Mouse (Mus musculus): ENCODE measurements around the gene Pgam1. TPM values are rescaled to one million over a fixed set of nuclear protein-coding genes. Genes with fewer than 3 reads are reported as not detected.
"Not testable (repeated sequence)": the region's sequence is repeated elsewhere in the genome, so short reads cannot be mapped to it uniquely, and the experiment has no call there.

The Pgam1 gene
- polyA plus RNA-seq, 1 experiment from 2014 or later, result 1,003 TPM

DNA sequence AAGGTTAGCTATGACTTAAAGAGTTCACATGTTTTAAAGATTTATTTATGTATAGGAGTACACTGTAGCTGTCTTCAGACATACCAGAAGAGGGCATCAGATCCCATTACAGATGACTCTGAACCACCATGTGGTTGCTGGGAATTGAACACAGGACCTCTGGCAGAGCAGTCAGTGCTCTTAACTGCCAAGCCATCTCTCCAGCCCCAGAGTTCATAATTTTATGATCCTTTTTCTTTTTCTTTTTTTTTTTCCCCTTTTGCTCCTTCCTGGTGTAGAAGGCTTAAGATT lies 2.8 kb downstream of the Pgam1 start:
- not testable (repeated sequence) for DNase-seq (ENCODE audit: low spot score); H3K27ac ChIP-seq (replicated peaks); H3K9me3 ChIP-seq; H3K27me3 ChIP-seq (replicated peaks; ENCODE audit: low read depth, poor library complexity, severe bottlenecking)
- Histone ChIP-seq H3K4me1 (peaks cover 24% of the 10 kb centered on the region), H3K4me3 (peak overlapping the region; percentile 98), H3K36me3 (replicated peaks) (peaks cover 55% of the 10 kb centered on the region)

- Histone ChIP-seq H3K9me3 (no peaks in the 10 kb centered on the region), H3K4me1 (peaks cover 24% of the 10 kb centered on the region), H3K36me3 (replicated peaks) (peaks cover 63% of the 10 kb centered on the region), H3K27me3 (replicated peaks; ENCODE audit: low read depth, poor library complexity, severe bottlenecking) (no peaks in the 10 kb centered on the region), H3K27ac (replicated peaks) (no peak overlapping the region), H3K4me3 (no peak overlapping the region)
- 93% methylated on average over 3 of the region's 3 CpGs for WGBS
- DNase-seq (ENCODE audit: low spot score), result no peak
Measured at GRCm38 (mm10) chr19:41915294-41915693, 3.6 kb downstream of the Pgam1 start.

DNA sequence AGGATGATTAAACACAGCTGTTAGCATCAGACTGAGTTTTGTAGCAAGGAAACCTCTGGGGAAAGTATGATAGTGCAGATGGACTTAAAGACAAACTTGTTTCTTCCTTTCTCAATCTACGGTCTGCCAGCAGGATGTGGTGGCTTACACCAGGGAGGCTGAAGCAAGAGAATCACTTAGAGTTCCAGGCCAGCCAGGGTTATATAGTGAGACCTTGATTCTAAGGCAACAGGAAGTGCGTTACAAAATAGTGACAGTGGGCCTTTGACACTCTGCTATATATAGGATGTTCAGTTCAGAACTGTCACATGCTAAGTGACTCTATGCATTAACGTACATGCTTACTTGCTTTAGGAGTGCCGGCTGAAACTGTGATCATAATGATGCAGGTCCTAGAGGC lies 5.1 kb downstream of the Pgam1 start:
- Histone ChIP-seq H3K4me3 (no peak overlapping the region), H3K36me3 (replicated peaks) (peaks cover 79% of the 10 kb centered on the region), H3K9me3 (no peaks in the 10 kb centered on the region), H3K27me3 (replicated peaks; ENCODE audit: low read depth, poor library complexity, severe bottlenecking) (no peaks in the 10 kb centered on the region), H3K4me1 (peaks cover 24% of the 10 kb centered on the region), H3K27ac (replicated peaks) (no peak overlapping the region)
- WGBS, result 91% methylated on average over 4 of the region's 4 CpGs
- DNase-seq (ENCODE audit: low spot score), result no peak

DNA sequence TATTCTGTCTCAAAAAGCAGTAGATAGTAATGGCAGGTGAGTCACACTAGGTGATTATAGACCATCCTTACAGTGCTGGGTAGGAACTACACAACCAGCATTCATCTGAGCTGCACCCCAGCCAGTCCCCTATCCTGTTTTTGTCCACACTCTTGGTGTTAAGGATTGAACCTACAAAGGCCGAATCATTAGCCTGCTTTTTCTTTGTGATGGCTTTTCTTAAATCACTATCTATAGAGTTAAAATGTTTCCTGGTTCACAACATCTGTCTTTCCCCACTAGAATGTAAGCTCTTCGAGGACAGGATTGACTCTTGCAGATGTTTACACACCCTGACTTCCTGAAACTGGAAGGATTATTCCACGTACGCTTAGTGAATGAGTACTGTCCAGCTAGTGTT lies 7.7 kb downstream of the Pgam1 start:
- no peak for DNase-seq (ENCODE audit: low spot score)
- Histone ChIP-seq H3K4me1 (peaks cover 6% of the 10 kb centered on the region; the same call in 1 of the 2 replicates), H3K36me3 (replicated peaks) (peaks cover 90% of the 10 kb centered on the region), H3K27me3 (replicated peaks; ENCODE audit: low read depth, poor library complexity, severe bottlenecking) (no peaks in the 10 kb centered on the region), H3K27ac (replicated peaks) (no peak overlapping the region), H3K4me3 (no peak overlapping the region), H3K9me3 (no peaks in the 10 kb centered on the region)
- 77% methylated on average over 4 of the region's 4 CpGs for WGBS

- peaks cover 87% of the 10 kb centered on the region for H3K36me3 ChIP-seq (replicated peaks)
- H3K4me3 ChIP-seq, result no peak overlapping the region
- 82% methylated on average over 5 of the region's 5 CpGs for WGBS
- no peak overlapping the region for H3K27ac ChIP-seq (replicated peaks)
- H3K4me1 ChIP-seq, result no peaks in the 10 kb centered on the region
- no peak for DNase-seq (ENCODE audit: low spot score)
- no peaks in the 10 kb centered on the region for H3K9me3 ChIP-seq
- no peaks in the 10 kb centered on the region for H3K27me3 ChIP-seq (replicated peaks; ENCODE audit: low read depth, poor library complexity, severe bottlenecking)
Measured at GRCm38 (mm10) chr19:41920412-41921067, 8.8 kb downstream of the Pgam1 start.

DNA sequence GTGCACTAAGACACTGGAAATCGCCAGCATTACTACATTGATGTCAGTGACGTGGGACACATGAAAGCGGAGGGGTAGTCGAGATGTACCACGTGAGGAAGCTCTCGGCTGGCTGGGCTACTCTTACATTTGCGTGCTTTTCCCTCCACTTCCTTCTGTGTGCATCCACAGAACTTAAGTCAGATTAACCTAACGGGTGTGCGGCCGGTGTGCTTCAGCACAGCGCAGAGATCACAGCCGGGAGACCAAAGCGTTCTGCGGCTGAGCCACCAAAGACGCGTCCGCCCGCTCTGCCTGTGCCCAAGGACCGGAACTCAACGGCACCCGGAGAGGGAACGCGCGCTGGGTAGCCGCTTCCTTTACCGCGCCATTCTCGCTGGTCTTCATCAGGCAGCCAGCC lies 21.0 kb downstream of the Pgam1 start:
- H3K4me3 ChIP-seq, result peak overlapping the region; percentile 88
- H3K9me3 ChIP-seq, result no peaks in the 10 kb centered on the region
- no peak for DNase-seq (ENCODE audit: low spot score)
- peaks cover 22% of the 10 kb centered on the region for H3K4me1 ChIP-seq
- no peaks in the 10 kb centered on the region for H3K27me3 ChIP-seq (replicated peaks; ENCODE audit: low read depth, poor library complexity, severe bottlenecking)
- under 1% methylated on average over 28 of the region's 28 CpGs for WGBS
- peaks cover 56% of the 10 kb centered on the region for H3K36me3 ChIP-seq (replicated peaks)
- H3K27ac ChIP-seq (replicated peaks), result peak overlapping the region; percentile 85

DNA sequence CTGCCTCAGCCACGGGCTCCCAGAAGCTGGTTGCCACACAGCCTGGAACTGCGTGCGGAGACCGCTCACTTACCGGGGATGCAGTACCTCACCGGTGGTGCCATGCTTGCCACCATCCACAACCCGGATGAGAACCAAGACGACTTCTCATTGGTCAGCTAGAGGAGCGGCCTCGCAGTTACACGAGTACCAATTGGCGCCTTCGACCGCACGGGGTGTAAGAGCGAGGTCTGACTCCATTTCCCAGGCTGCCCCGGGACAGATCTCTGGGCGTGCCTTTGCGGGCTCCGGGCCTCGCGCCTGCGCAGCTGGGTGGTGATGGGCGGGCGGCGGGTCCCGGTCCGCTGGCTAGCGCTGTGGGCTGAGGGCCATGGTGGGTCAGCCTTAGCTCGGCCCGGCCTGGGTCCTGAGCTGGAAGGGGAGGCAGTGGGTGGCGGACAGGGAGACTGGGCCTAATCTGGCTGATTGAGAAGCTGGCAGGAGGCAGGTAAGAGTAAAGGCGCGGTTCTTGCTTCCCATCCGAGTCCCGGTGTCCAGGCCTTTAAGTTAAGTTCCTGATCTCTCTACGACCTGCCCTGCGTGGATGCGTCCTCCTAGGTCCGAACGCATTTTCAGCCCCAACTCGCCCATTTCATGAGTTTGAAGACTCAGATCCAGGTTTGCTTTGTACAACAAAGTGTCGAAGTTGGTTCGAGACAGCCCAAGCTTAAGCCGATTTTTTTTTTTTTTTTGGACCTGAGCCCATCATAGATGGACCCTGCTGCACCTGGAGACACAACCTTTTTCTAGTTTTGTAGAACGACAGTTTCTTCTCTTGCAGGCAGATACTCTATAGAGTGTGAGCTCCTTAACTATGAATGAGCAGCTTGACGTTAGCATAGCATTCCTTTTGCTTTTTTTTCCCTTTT lies 21.7 kb downstream of the Pgam1 start, which contains the start of the genes Exosc1 and Zdhhc16:
Exosc1 (minus strand) TSS at position 245 of the 908 bp plus-strand sequence.
Zdhhc16 (plus strand) TSS at position 302 of the 908 bp plus-strand sequence.
- under 1% methylated on average over 47 of the region's 47 CpGs for WGBS
- no peaks in the 10 kb centered on the region for H3K27me3 ChIP-seq (replicated peaks; ENCODE audit: low read depth, poor library complexity, severe bottlenecking)
- H3K27ac ChIP-seq (replicated peaks), result peak within 1 kb of the TSS; percentile 85
- no peaks in the 10 kb centered on the region for H3K9me3 ChIP-seq
- peaks cover 56% of the 10 kb centered on the region for H3K36me3 ChIP-seq (replicated peaks)
- DNase-seq (ENCODE audit: low spot score), result peak; percentile 98
- H3K4me1 ChIP-seq, result peaks cover 22% of the 10 kb centered on the region
- H3K4me3 ChIP-seq, result peak within 1 kb of the TSS; percentile 88

- peaks cover 56% of the 10 kb centered on the region for H3K36me3 ChIP-seq (replicated peaks)
- H3K4me3 ChIP-seq, result peak overlapping the region; percentile 88
- no peak for DNase-seq (ENCODE audit: low spot score)
- no peaks in the 10 kb centered on the region for H3K27me3 ChIP-seq (replicated peaks; ENCODE audit: low read depth, poor library complexity, severe bottlenecking)
- no peaks in the 10 kb centered on the region for H3K9me3 ChIP-seq
- H3K27ac ChIP-seq (replicated peaks), result peak overlapping the region; percentile 85; the same call in 1 of the 2 replicates
- peaks cover 22% of the 10 kb centered on the region for H3K4me1 ChIP-seq
- WGBS, result 54% methylated on average over 6 of the region's 6 CpGs
Measured at GRCm38 (mm10) chr19:41934124-41934523, 22.4 kb downstream of the Pgam1 start.

- no peak for DNase-seq (ENCODE audit: low spot score)
- Histone ChIP-seq H3K27ac (replicated peaks) (no peak overlapping the region), H3K4me1 (peaks cover 22% of the 10 kb centered on the region), H3K4me3 (no peak overlapping the region), H3K36me3 (replicated peaks) (peaks cover 58% of the 10 kb centered on the region), H3K27me3 (replicated peaks; ENCODE audit: low read depth, poor library complexity, severe bottlenecking) (no peaks in the 10 kb centered on the region), H3K9me3 (no peaks in the 10 kb centered on the region)
- 89% methylated on average over 1 of the region's 1 CpGs for WGBS
Measured at GRCm38 (mm10) chr19:41935921-41936320, 24.2 kb downstream of the Pgam1 start.

DNA sequence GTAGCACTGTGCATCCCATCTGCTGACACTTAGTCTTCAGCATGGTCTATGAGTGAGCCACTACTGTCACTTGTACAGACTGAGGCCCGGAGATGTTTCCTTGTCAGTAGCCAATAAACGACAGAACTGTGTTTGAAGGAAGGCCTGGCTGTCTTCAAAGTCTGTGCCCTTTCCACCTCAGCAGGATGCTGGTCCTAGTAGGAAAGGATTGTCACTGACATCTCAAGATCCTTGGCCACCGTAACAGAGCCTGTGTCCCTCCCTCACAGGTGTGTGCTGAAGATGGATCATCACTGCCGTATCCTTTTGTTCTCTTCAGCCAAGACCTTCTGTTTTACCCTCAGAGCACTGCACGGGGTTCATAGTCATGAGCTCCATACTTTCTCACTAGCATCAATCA lies 26.8 kb downstream of the Pgam1 start:
- 88% methylated on average over 5 of the region's 5 CpGs for WGBS
- peaks cover 79% of the 10 kb centered on the region for H3K36me3 ChIP-seq (replicated peaks)

GRCm38 (mm10) chr19:41943841-41944240 lies 32.1 kb downstream of the Pgam1 start:
- no peaks in the 10 kb centered on the region for H3K4me1 ChIP-seq
- H3K4me3 ChIP-seq, result no peak overlapping the region
- H3K27me3 ChIP-seq (replicated peaks; ENCODE audit: low read depth, poor library complexity, severe bottlenecking), result no peaks in the 10 kb centered on the region
- peaks cover 99% of the 10 kb centered on the region for H3K36me3 ChIP-seq (replicated peaks)
- H3K27ac ChIP-seq (replicated peaks), result no peak overlapping the region
- DNase-seq (ENCODE audit: low spot score), result no peak
- H3K9me3 ChIP-seq, result peaks cover 5% of the 10 kb centered on the region; the same call in 1 of the 2 replicates
- WGBS, result 88% methylated on average over 7 of the region's 7 CpGs

More for the DNA sequence above, 26.8 kb downstream of the Pgam1 start:
- DNase-seq (ENCODE audit: low spot score), result no peak
- H3K27me3 ChIP-seq (replicated peaks; ENCODE audit: low read depth, poor library complexity, severe bottlenecking), result no peaks in the 10 kb centered on the region
- no peaks in the 10 kb centered on the region for H3K9me3 ChIP-seq
- H3K4me1 ChIP-seq, result peaks cover 11% of the 10 kb centered on the region
- no peak overlapping the region for H3K4me3 ChIP-seq
- no peak overlapping the region for H3K27ac ChIP-seq (replicated peaks)

DNA sequence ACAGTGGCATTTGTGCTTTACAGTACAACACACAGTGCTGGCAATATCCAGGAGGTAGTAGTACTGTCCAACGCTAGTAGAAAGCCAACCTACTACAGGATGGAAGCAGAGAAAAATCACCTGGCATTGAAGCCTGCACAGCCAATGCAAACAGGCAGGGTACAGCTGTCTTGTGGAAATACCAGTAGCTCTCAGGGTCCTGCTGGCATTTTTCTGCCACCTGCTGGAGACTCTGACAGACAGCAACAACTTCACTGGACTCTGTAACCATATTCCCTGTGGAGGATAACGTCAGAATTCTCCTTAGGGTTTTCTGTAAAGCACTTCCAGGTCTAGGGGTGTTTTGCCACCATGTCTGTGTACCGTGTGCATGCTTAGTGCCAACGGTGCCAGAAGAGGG lies 40.6 kb downstream of the Pgam1 start:
- Histone ChIP-seq H3K27me3 (replicated peaks; ENCODE audit: low read depth, poor library complexity, severe bottlenecking) (no peaks in the 10 kb centered on the region), H3K4me1 (no peaks in the 10 kb centered on the region), H3K4me3 (no peak overlapping the region), H3K27ac (replicated peaks) (no peak overlapping the region), H3K36me3 (replicated peaks) (peaks cover 99% of the 10 kb centered on the region), H3K9me3 (no peaks in the 10 kb centered on the region)
- DNase-seq (ENCODE audit: low spot score), result no peak
- WGBS, result 83% methylated on average over 4 of the region's 4 CpGs

GRCm38 (mm10) chr19:41953574-41953973 lies 41.9 kb downstream of the Pgam1 start:
- no peaks in the 10 kb centered on the region for H3K4me1 ChIP-seq
- WGBS, result 93% methylated on average over 3 of the region's 3 CpGs
- no peaks in the 10 kb centered on the region for H3K27me3 ChIP-seq (replicated peaks; ENCODE audit: low read depth, poor library complexity, severe bottlenecking)
- no peaks in the 10 kb centered on the region for H3K9me3 ChIP-seq
- peaks cover 99% of the 10 kb centered on the region for H3K36me3 ChIP-seq (replicated peaks)
- no peak overlapping the region for H3K4me3 ChIP-seq
- no peak for DNase-seq (ENCODE audit: low spot score)
- H3K27ac ChIP-seq (replicated peaks), result no peak overlapping the region

All from embryonic facial prominence, embryonic 10.5 days (tissue).